Mouse (Mus musculus) v-Abl transformed pro-B cells (cell line): ENCODE measurements at regions not wholly inside any gene's neighbourhood (a gene's known extent, or its start where the extent isn't known, plus 50 kb on each side); places are given as distances from the start of the nearest gene placed in this dataset.

Source experiments
- in situ Hi-C, 2 experiments: fragments of 400-800 bp; cut with MboI; formaldehyde crosslinking; loops; one replicate each; pipeline ENCODE4 v1.15.1; 2025; ENCODE audit not compliant: unreplicated experiment in 2 of 2

GRCm38 (mm10) chr17:48776502-48776902, 155.7 kb upstream of the Lrfn2 start:
- in situ Hi-C loops: no loop called here

GRCm38 (mm10) chr17:48780217-48780616, 152.0 kb upstream of the Lrfn2 start:
- in situ Hi-C loops: no loop called here

- in situ Hi-C loops: no loop called here
These were observed 147.8 kb upstream of the Lrfn2 start for GRCm38 (mm10) chr17:48784417-48784816.

- in situ Hi-C loops: no loop called here
These were observed 145.7 kb upstream of the Lrfn2 start for GRCm38 (mm10) chr17:48786501-48786900.

GRCm38 (mm10) chr17:48789846-48790245, 142.3 kb upstream of the Lrfn2 start:
- in situ Hi-C loops: no loop called here

- in situ Hi-C loops: no loop called here
These were observed 141.7 kb upstream of the Lrfn2 start for GRCm38 (mm10) chr17:48790526-48790925.

- in situ Hi-C loops: no loop called here
These were observed 139.2 kb upstream of the Lrfn2 start for GRCm38 (mm10) chr17:48792954-48793353.

GRCm38 (mm10) chr17:48795773-48796172, 136.4 kb upstream of the Lrfn2 start:
- in situ Hi-C loops: no loop called here

- in situ Hi-C loops: no loop called here
These were observed 134.0 kb upstream of the Lrfn2 start for GRCm38 (mm10) chr17:48798196-48798595.

- in situ Hi-C loops: no loop called here
These were observed 129.5 kb upstream of the Lrfn2 start for GRCm38 (mm10) chr17:48802673-48803072.

- in situ Hi-C loops: no loop called here
These were observed 124.3 kb upstream of the Lrfn2 start for GRCm38 (mm10) chr17:48807905-48808304.

GRCm38 (mm10) chr17:48814753-48815504, 117.2 kb upstream of the Lrfn2 start:
- in situ Hi-C loops: no loop called here

GRCm38 (mm10) chr17:48816588-48817324, 115.4 kb upstream of the Lrfn2 start:
- in situ Hi-C loops: no loop called here

GRCm38 (mm10) chr17:48817551-48817950, 114.6 kb upstream of the Lrfn2 start:
- in situ Hi-C loops: no loop called here

- in situ Hi-C loops: no loop called here
These were observed 112.5 kb upstream of the Lrfn2 start for GRCm38 (mm10) chr17:48819703-48820102.

- in situ Hi-C loops: no loop called here
These were observed 109.9 kb upstream of the Lrfn2 start for GRCm38 (mm10) chr17:48822101-48822876.

- in situ Hi-C loops: no loop called here
These were observed 108.3 kb upstream of the Lrfn2 start for GRCm38 (mm10) chr17:48823921-48824320.

- in situ Hi-C loops: no loop called here
These were observed 106.8 kb upstream of the Lrfn2 start for GRCm38 (mm10) chr17:48825212-48825913.

- in situ Hi-C loops: no loop called here
These were observed 93.7 kb upstream of the Lrfn2 start for GRCm38 (mm10) chr17:48838297-48838979.

- in situ Hi-C loops: no loop called here
These were observed 84.3 kb upstream of the Lrfn2 start for GRCm38 (mm10) chr17:48847890-48848289.
